Mouse (Mus musculus) c-Kit-negative CD71-positive TER-119-positive erythroid progenitor cells, embryonic 14.5 days (primary cell): ENCODE results near the gene Ciita.

ENCODE experiments used
- DNase-seq: peaks from one replicate; pipeline ENCODE4 v3.0.0-alpha.2; 2013; ENCODE audit warnings: low read depth, low spot score

The Ciita gene

GRCm38 (mm10) chr16:10479857-10480256, at the start of gene Ciita:
Gene Ciita (plus strand): TSS chr16:10480059.
- no peak for DNase-seq

DNA sequence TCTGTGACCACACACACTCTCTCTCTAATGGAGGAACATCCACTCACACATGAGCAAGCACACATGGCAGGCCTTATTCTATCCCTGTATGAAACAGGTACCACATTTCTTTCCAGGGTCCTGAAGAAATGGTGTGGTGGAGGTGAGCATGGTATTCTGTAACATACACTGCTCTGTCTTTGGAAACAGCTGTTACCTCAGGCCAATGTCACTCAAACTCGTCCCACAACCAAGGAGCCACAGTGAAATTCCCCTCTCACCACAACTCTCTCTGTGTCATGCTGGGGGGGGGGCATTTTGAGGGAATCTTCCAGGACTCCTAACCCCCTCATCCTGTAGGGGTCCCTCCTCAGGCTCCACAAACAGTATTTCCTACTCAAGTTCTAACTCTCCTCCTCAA, 47.9 kb upstream of the Ciita start:
- no peak for DNase-seq

GRCm38 (mm10) chr16:10432387-10432786, 47.5 kb upstream of the Ciita start:
- DNase-seq = no peak

GRCm38 (mm10) chr16:10433344-10433743, 46.5 kb upstream of the Ciita start:
- DNase-seq = no peak

- DNase-seq = no peak
Observed at GRCm38 (mm10) chr16:10436166-10436565, 43.7 kb upstream of the Ciita start.

DNA sequence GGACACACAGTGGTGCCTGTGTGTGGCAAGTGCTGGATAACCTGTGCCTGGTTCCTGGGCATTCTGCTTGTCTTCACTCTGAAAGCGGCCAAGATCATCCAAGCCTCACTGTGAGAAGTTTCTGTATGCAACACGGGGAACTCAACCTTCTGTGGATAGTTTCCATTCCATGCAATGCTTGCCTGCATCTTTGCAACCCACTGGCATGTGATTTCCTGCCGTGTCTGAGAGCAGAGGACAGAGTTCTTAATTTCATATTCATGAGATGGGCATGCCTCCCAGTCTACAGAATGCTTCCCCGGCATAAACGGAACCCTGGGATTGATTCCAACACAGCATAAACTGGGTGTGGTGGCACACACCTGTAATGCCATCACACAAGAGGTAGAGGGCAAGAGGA, 41.8 kb upstream of the Ciita start:
- DNase-seq = no peak

DNA sequence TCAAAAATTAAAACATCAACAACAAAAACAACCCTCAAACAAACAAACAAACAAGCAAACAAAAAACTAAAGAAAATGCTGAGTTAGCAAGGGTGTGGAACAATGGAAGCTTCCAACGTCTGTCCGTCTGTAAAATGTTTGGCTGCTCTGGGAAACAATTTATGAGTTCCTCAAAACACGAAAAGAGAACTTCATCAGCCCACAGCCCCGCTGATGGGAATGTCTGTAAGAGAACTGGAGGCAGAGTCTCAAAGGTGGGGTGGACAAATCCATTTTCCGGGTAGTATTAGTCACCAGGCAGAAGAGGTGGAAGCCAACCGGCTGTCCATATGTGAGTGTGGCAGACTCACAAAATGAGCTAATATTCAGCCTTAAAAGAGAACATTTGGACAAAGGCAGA, 38.5 kb upstream of the Ciita start:
- DNase-seq = no peak

GRCm38 (mm10) chr16:10441761-10442160, 38.1 kb upstream of the Ciita start:
- no peak for DNase-seq

DNA sequence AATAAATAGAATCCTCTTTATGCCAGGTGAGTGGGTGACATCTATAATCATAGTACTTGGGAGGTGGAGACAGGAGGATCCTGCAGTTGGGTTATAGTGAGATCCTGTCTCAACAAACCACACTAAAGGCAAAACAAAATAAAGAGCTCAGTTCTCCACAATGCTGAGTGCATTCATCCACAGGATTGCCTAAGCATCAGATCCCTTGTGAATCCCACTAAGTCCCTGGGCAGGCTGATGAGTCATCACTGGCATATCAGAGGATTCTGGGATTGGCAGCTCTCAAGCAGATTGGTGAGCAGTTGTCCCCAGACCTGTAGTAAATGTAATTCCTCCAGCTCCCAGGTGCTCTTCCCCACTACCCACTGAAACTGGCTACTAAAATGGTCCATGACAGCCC, 36.1 kb upstream of the Ciita start:
- DNase-seq = no peak

- DNase-seq = no peak
Observed at GRCm38 (mm10) chr16:10446573-10447263, 33.1 kb upstream of the Ciita start.

DNA sequence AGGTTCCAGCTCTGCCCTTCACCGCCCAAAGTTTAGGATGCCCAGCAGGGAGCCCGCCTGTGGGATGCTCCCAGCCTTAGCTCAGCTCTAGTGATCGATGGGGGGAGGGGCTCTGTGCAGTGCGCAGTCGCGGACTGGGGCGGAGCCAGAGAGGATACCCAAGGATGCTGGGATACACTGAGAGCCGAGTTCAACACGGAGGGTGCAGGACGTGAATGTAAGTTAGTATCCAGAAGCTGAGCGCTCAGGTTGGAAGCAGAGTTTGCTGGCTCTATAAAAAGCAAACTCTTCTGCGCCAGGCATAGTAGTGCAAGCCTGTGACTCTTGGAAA, 32.6 kb upstream of the Ciita start, which contains the start of gene Tvp23a:
Tvp23a (minus strand) TSS at position 99 of the 331 bp plus-strand sequence.
- no peak for DNase-seq

GRCm38 (mm10) chr16:10447781-10448180, 32.1 kb upstream of the Ciita start:
- DNase-seq = no peak

GRCm38 (mm10) chr16:10448931-10449330, 30.9 kb upstream of the Ciita start:
- no peak for DNase-seq

GRCm38 (mm10) chr16:10451906-10452305, 28.0 kb upstream of the Ciita start:
- no peak for DNase-seq

- DNase-seq = no peak
Observed at GRCm38 (mm10) chr16:10452445-10452896, 27.4 kb upstream of the Ciita start.

DNA sequence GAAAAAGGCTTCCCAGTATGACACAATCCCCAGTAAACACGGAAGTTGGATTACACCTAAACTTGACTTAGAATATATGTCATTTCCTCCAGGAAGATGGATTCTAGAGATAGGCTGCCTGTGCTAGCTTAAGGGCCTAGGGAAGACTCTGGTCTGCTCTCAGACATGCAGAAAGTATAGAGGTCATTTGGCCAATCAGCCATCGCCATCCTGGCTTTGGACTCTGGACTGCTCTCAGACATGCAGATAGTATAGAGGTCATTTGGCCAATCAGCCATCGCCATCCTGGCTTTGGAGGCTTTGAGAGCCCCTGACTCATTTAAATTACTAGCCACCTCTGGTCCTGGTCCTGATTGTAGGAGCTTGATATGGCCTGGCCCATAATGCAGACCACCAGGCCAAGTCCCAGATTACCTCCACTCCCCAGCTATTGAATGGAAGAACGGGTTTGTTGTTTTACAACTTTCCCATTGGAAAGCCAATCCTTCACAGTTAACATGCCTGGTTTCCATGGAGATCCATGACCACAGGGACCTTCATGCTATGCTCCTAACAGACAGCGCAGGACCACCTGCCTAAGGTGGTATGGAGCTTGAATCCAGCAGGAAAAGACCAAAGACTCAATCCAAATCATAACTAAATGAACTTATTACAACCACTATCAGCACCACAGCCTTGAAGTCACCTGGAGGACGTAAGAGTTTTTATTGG, 25.8 kb upstream of the Ciita start:
- DNase-seq = no peak

- no peak for DNase-seq
Observed at GRCm38 (mm10) chr16:10454583-10454974, 25.3 kb upstream of the Ciita start.

DNA sequence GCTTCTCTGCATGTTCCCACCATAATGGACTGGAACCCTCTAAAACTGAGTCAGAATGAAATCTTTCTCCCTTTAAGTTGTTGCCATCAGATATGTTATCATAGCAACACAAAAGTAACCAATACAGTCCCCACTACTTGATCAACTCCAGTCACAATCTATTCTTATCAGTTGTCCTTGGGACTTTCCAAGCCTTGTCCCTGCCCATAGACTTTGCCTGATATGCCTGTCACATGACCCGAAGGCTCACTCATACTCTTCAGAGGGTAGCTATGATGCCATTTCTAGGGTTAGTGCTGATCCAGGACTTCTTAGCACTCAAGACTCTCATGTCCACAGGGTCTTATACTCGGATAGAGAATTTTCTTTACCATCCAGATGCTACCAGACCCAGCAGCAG, 19.7 kb upstream of the Ciita start:
- no peak for DNase-seq

- DNase-seq = no peak
Observed at GRCm38 (mm10) chr16:10461178-10461577, 18.7 kb upstream of the Ciita start.

- DNase-seq = no peak
Observed at GRCm38 (mm10) chr16:10465011-10465681, 14.7 kb upstream of the Ciita start.

GRCm38 (mm10) chr16:10467391-10468107, 12.3 kb upstream of the Ciita start:
- no peak for DNase-seq

DNA sequence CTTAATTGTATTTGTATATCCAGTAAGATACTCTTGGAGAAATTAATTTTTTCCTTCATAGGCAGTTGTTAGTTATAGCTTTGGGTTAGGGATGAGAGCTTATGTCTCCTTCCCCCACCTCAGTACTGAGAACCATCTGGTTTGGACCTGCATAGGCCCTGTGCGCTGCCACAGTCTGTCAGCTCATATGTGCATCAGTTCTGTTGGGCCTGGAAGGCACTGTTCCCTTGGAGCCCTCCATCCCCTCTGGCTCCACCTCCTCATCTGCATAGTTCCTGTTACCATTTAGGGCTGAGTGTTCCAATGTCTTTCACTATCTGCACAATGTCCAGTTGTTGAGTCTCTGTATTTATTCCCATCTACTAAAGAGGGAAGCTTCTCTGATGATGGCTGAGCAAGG, 11.7 kb upstream of the Ciita start:
- no peak for DNase-seq
